Mouse (Mus musculus): ENCODE data around the gene Mesp1.

GRCm38 (mm10) chr7:79813409-79813808 is 19.8 kb upstream of the Mesp1 start:
- TF ChIP-seq FOSL1 (IDR thresholded peaks at IDR 0.05; ENCODE audit: insufficient read depth, low read length, poor library complexity, severe bottlenecking) (no peak), CTCF (IDR thresholded peaks at IDR 0.05; ENCODE audit: control insufficient read depth, insufficient read depth, insufficient read length) (no peak)

All from C2C12 (cell line).